Mouse (Mus musculus) cerebellum, adult 2 months (tissue): ENCODE data around the gene Carmil3.

Source experiments
- CTCF ChIP-seq: fragments of 200-500 bp; IDR thresholded peaks from 2 replicates; pipeline ENCODE4 v1.5.1; 2011; ENCODE audit warnings: low read depth, mild to moderate bottlenecking, control low read depth, low read length, moderate library complexity, borderline replicate concordance; ENCODE audit not compliant: insufficient read depth
- POLR2A ChIP-seq: fragments of 200-500 bp; IDR thresholded peaks from 2 replicates; pipeline ENCODE4 v1.6.1; 2011; ENCODE audit warnings: low read length, control low read depth, borderline replicate concordance; ENCODE audit not compliant: insufficient read depth

DNA sequence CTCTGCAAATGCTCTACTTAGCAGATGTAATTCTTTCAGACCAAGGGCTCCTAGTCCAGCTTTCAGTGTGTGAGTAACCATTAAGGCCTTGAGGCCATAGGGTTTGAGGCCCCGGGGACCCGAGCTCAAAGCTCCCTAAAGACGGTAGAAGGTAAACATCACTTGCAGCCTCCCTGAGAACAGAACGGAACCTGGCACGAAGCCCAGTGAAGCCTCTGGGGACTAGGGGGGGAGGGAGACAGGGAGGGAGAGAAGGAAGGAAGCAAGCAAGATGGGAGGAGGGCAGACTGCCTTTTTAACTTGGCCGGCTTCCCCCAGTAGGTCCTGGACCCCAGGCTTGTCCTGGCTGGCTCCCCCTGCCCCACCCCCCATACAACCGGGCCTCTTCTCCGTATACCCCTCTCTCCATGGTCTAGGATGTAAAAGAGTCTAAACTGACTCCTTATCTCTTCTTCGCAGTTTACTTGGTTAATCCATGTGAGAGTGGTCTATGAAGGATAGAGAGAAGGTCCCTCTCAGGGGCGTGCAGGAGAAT is 50.4 kb downstream of the Carmil3 start:
- TF ChIP-seq CTCF, result no peak
- TF ChIP-seq POLR2A, result no peak
